Mouse (Mus musculus) hindbrain, embryonic 16.5 days (tissue): ENCODE measurements at regions not wholly inside any gene's neighbourhood (a gene's known extent, or its start where the extent isn't known, plus 50 kb on each side); places are given as distances from the start of the nearest gene placed in this dataset.

Experiments
- ATAC-seq: fragments of 200-750 bp; cut with Nextera tagmentation; 2 replicates; pipeline ENCODE4 v1.8.0; 2017; ENCODE audit warnings: moderate TSS enrichment, moderate library complexity
- H3K27ac ChIP-seq: fragments of 300-500 bp; sonication (generic); 2 replicates; pipeline ENCODE4 v1.5.1; 2014; ENCODE audit warnings: low read depth, mild to moderate bottlenecking, control low read depth, low read length, moderate library complexity
- H3K27me3 ChIP-seq: fragments of 300-500 bp; sonication (generic); replicated peaks from 2 replicates; pipeline ENCODE4 v1.6.1; 2014; ENCODE audit warnings: low read length; ENCODE audit not compliant: control insufficient read depth, insufficient read depth
- H3K36me3 ChIP-seq: fragments of 300-500 bp; sonication (generic); 2 replicates; pipeline ENCODE4 v1.6.1; 2014; ENCODE audit warnings: mild to moderate bottlenecking, low read length, moderate library complexity, mixed read lengths; ENCODE audit not compliant: control insufficient read depth, insufficient read depth
- H3K4me1 ChIP-seq: fragments of 300-500 bp; sonication (generic); 2 replicates; pipeline ENCODE4 v1.6.1; 2014; ENCODE audit warnings: low read depth, low read length; ENCODE audit not compliant: control insufficient read depth, insufficient read depth
- H3K4me2 ChIP-seq: fragments of 300-500 bp; sonication (generic); 2 replicates; pipeline ENCODE4 v1.6.1; 2014; ENCODE audit warnings: mild to moderate bottlenecking, low read length, control low read depth, moderate library complexity
- H3K4me3 ChIP-seq: fragments of 300-500 bp; sonication (generic); 2 replicates; pipeline ENCODE4 v1.5.1; 2014; ENCODE audit warnings: mild to moderate bottlenecking, low read length, control low read depth, moderate library complexity
- H3K9ac ChIP-seq: fragments of 300-500 bp; sonication (generic); 2 replicates; pipeline ENCODE4 v1.6.1; 2014; ENCODE audit warnings: low read depth, mild to moderate bottlenecking, control low read depth, low read length, moderate library complexity
- H3K9me3 ChIP-seq: fragments of 300-500 bp; sonication (generic); 2 replicates; pipeline ENCODE4 v1.6.1; 2014; ENCODE audit warnings: mild to moderate bottlenecking, low read length, moderate library complexity; ENCODE audit not compliant: control insufficient read depth
- WGBS: fragments of 180-500 bp; shearing (Covaris S2); extraction: QIAGEN DNeasy Blood & Tissue Kit; methylation state at CpG from one replicate; pipeline ENCODE4 v1.1.7; 2014; 5-methylcytosine and 5-hydroxymethylcytosine counted together

DNA sequence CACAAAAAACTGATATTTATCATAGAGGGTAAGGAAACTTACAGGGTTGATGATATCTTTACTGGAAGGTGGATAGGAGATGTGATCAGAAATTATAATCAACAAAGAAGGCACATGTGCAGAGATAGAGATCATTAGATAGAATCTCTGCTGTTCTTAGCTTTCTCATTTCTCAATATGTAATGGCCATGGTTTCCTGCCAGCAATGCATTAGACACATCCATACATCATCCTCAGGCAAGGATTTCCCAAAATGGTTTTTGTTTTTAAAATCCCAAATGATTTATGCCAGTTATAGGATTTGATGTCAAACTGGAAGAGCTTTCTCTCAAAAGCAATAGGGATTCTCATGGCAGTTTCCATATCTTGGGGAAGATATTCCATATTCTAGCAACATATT lies 52.0 kb upstream of the C030005K15Rik start:
- Histone ChIP-seq H3K27me3 (no peaks in the 10 kb centered on the region), H3K36me3 (no peaks in the 10 kb centered on the region)
- ATAC-seq, result no peak

DNA sequence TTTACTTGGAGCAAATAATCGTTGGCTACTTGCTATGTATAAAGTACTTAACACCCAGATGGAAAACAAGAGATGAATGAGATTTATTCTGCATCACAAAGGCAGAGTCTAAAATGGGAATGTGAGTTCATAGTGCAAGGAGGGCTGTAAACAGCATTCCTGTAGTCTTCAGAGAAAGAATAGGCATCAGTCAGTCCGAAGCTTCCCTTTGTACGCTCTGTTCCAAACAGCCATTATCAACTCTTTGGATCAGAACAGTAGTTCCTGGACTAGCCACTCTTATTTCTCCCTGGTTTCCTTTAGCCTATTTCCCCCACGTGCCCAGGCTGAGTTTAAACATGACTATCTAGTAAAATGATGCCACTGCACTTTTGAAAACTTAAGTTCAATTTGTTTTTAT lies 52.8 kb upstream of the C030005K15Rik start:
- WGBS, result 56% methylated on average over 4 of the region's 4 CpGs
- ATAC-seq, result no peak

More for the DNA sequence above, 52.0 kb upstream of the C030005K15Rik start:
- Histone ChIP-seq H3K4me3 (no peak overlapping the region), H3K4me1 (no peaks in the 10 kb centered on the region), H3K27ac (no peak overlapping the region), H3K9me3 (no peaks in the 10 kb centered on the region), H3K9ac (no peak overlapping the region), H3K4me2 (no peak overlapping the region)

DNA sequence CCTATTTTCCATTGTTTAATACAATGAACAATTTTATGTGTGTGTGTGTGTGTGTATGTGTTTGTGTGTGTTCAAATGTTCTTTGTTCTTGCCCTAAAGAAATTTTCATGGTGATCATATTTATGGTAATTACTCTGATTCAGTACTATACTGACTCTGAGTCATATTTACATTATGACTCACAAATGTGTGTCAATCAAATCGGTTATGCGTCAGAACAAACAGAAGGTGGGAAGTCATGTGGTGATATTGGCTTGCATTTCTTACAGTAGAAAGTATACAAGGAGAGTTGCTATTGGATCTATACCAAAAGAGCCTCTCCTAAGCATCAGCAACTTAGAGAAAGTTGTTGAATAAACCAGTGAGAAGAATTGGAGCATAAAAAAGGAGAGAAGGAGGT lies 67.2 kb upstream of the C030005K15Rik start:
- no peaks in the 10 kb centered on the region for H3K4me1 ChIP-seq
- no peak overlapping the region for H3K9ac ChIP-seq
- H3K27ac ChIP-seq, result no peak overlapping the region
- ATAC-seq, result no peak
- no peak overlapping the region for H3K4me3 ChIP-seq
- H3K36me3 ChIP-seq, result no peaks in the 10 kb centered on the region
- no peak overlapping the region for H3K4me2 ChIP-seq
- no peaks in the 10 kb centered on the region for H3K9me3 ChIP-seq
- WGBS, result 73% methylated on average over 2 of the region's 2 CpGs
- H3K27me3 ChIP-seq, result no peaks in the 10 kb centered on the region

More for the DNA sequence above, 52.8 kb upstream of the C030005K15Rik start:
- H3K36me3 ChIP-seq, result no peaks in the 10 kb centered on the region
- no peak overlapping the region for H3K4me2 ChIP-seq
- no peak overlapping the region for H3K9ac ChIP-seq
- no peaks in the 10 kb centered on the region for H3K4me1 ChIP-seq
- no peaks in the 10 kb centered on the region for H3K9me3 ChIP-seq
- no peaks in the 10 kb centered on the region for H3K27me3 ChIP-seq
- no peak overlapping the region for H3K27ac ChIP-seq
- no peak overlapping the region for H3K4me3 ChIP-seq

DNA sequence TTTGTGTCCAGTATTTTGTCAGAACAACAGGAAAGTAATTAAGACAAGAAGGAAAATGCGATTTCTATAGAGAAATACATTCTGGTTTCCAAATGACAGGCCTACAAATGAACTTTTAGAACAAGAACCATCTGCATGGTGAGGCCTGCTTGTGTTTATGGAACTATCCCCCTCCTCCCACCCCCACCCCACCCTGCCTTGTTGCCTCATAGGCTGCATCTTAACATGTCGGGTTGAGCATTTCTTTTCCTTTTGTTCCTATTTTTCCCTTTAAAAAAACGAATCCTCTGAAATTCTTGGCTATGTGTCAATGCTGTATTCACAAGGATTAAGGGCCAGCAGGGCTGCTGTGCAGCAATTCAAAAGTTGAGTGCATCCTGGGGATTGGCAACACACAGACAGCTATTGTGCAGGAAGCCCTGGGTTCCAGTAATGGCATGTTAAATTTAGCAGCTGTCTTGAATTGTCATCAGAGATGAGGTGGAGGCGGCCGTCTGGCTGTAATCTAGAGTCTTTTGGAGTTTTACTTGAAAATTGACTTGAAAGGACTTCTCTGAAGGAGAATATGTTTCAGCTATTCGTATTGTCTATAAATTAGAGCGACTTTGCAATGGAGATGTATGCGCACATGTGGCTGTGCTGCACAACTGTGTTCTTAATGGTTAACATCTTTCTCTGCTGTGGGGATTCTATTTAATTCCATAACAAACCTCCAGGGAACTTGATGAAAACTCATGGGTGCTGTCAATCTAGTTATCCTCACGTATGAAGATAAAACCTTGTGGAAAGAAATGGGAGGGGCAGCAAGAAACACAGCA lies 75.1 kb upstream of the C030005K15Rik start:
- Histone ChIP-seq H3K4me1 (no peaks in the 10 kb centered on the region), H3K27ac (no peak overlapping the region), H3K36me3 (no peaks in the 10 kb centered on the region), H3K4me3 (no peak overlapping the region), H3K9ac (no peak overlapping the region), H3K27me3 (no peaks in the 10 kb centered on the region), H3K4me2 (no peak overlapping the region), H3K9me3 (no peaks in the 10 kb centered on the region)
- ATAC-seq, result peak; percentile 61; the same call in 1 of the 2 replicates
- WGBS, result 38% methylated on average over 9 of the region's 9 CpGs

DNA sequence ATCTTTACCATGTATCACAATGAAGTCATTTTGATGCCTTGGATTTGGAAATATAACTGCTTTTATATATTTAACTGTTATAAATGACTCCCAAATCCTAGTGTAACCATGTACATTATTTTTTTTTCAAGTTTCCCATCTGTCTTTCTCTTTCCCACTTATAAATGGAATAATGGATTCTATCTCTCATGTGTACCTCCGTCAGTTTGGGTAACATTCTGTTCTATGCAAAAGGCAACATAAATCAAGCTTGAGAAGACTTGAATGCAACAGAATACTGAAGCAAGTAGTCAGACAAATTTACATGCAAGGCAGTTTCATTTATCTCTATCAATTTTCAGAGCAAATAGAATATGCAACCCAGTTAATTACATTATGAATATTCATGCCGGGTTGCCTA lies 81.4 kb upstream of the C030005K15Rik start:
- Histone ChIP-seq H3K36me3 (no peaks in the 10 kb centered on the region), H3K4me3 (no peak overlapping the region), H3K4me1 (no peaks in the 10 kb centered on the region), H3K4me2 (no peak overlapping the region), H3K27ac (no peak overlapping the region), H3K9me3 (no peaks in the 10 kb centered on the region), H3K27me3 (no peaks in the 10 kb centered on the region), H3K9ac (no peak overlapping the region)
- no peak for ATAC-seq
- WGBS, result 55% methylated on average over 2 of the region's 2 CpGs

DNA sequence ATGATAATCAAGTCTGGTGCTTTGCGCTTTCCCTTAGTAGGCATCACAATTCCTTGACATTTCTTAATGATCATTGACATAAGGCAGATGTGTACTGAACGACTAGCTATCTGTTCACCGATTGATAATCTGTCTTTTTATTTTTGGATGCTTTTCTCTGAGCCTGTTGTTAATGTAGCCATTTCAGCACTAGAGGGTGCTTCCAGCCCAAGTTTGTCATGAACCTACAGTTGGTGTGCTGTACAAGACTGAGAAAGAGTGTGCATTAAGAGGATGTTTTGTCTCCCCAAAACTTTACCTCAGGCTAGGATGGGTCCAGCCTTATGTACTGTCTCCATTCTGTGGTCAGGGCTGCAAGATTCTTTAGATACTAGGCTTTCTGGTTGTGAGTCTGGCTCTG lies 116.0 kb upstream of the C030005K15Rik start:
- no peak overlapping the region for H3K4me3 ChIP-seq
- H3K27ac ChIP-seq, result no peak overlapping the region
- 0 out of 2 replicates have a peak, but pooled peaks have one; percentile 20 for ATAC-seq
- H3K9me3 ChIP-seq, result no peaks in the 10 kb centered on the region
- H3K27me3 ChIP-seq, result no peaks in the 10 kb centered on the region
- no peaks in the 10 kb centered on the region for H3K4me1 ChIP-seq
- WGBS, result 84% methylated on average over 3 of the region's 3 CpGs
- H3K9ac ChIP-seq, result no peak overlapping the region
- no peaks in the 10 kb centered on the region for H3K36me3 ChIP-seq
- H3K4me2 ChIP-seq, result no peak overlapping the region

DNA sequence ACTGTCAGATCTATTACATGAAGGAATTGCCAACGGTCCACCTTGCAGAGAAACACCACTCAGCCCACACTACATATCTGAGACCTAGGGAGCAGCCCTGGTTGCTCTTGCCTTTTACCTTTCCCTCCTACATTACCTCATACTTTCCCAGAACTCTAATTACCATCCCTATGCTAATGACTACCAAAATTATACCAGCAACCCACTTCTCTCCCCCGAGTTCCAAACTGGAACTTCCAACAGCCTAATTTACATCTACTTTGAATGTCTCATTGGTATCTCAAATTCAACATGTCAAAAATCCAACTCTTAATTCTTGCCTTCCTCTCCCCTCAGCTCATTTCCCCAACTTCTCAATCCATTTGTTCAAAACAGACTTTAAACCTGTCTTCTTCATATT lies 124.9 kb upstream of the C030005K15Rik start:
- no peak overlapping the region for H3K9ac ChIP-seq
- H3K4me2 ChIP-seq, result no peak overlapping the region
- no peak overlapping the region for H3K27ac ChIP-seq
- WGBS, result 70% methylated on average over 2 of the region's 2 CpGs
- no peaks in the 10 kb centered on the region for H3K27me3 ChIP-seq
- no peaks in the 10 kb centered on the region for H3K36me3 ChIP-seq
- no peak for ATAC-seq
- no peaks in the 10 kb centered on the region for H3K9me3 ChIP-seq
- no peaks in the 10 kb centered on the region for H3K4me1 ChIP-seq
- H3K4me3 ChIP-seq, result no peak overlapping the region

DNA sequence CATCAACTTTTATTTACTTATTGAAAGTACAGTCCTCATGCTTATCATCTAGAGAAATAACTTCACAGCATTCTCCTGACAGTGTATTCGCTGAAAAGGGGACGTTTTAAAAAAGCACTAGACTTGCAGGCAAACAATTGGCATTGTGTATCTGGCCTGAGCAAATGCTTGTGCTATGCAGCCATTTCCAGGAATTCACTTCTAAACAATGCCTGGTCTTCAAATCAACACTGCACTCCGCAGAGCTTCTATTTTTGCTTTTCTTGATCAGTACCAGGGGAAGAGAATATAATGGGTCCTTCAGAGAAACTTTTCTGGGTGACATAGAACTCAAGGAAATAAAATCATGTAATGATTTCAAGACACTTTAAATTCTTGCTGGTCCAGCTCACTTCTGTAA lies 150.5 kb upstream of the C030005K15Rik start:
- H3K36me3 ChIP-seq, result no peaks in the 10 kb centered on the region
- H3K4me1 ChIP-seq, result no peaks in the 10 kb centered on the region
- H3K27ac ChIP-seq, result no peak overlapping the region
- WGBS, result 53% methylated on average over 3 of the region's 3 CpGs
- H3K4me2 ChIP-seq, result no peak overlapping the region
- H3K9me3 ChIP-seq, result no peaks in the 10 kb centered on the region
- no peak overlapping the region for H3K4me3 ChIP-seq
- ATAC-seq, result no peak
- no peaks in the 10 kb centered on the region for H3K27me3 ChIP-seq
- no peak overlapping the region for H3K9ac ChIP-seq

DNA sequence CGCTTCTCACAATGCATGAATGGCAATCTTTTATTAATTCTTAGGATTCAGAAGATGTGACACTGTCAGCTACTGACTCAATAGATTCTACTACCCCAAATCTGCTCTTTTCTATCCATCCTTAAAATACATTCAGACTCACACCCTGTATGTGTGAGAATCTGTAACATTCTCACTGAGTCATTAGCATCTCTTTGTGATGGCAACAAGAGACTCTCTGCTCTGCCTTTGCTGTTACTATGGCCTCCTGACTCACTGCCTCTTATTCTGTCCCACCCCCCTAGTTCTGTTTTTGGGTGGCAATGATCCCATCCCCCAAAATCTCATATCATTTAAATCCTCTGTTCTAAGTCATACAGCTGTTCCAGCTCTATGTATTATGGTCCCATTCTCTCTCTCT lies 159.5 kb upstream of the C030005K15Rik start:
- 91% methylated on average over 1 of the region's 1 CpGs for WGBS

More for the DNA sequence above, 159.5 kb upstream of the C030005K15Rik start:
- Histone ChIP-seq H3K9me3 (no peaks in the 10 kb centered on the region), H3K36me3 (no peaks in the 10 kb centered on the region), H3K27ac (no peak overlapping the region), H3K27me3 (no peaks in the 10 kb centered on the region), H3K4me1 (no peaks in the 10 kb centered on the region), H3K4me3 (no peak overlapping the region), H3K4me2 (no peak overlapping the region), H3K9ac (no peak overlapping the region)
- ATAC-seq, result no peak
